In the genomic region with DNA sequence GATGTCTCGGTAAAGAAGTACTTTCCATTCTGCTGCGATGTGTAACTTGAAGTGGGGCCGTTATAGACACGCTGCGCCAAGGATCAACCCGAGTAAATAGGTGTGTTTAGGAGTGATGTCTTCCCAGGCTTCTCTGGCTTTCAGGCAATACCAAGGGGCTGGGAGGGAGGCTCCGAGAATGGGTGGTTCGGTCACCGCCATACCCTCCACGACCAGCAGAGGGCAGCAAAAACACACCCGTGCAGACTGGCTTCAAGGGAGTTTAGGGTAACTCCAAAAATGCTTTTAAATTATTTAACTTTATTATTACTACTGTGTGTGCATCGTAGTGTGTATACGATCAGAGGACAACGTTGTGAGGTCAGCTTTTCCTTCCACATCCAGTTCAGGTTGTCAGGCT, we compare ENCODE assay signal across 9 mouse cellular contexts. TPM values are rescaled to one million over a fixed set of nuclear protein-coding genes. Genes with fewer than 3 reads are reported as not detected.
DNase-seq lines count a peak whose midpoint lies in the region; ATAC-seq and TF ChIP-seq lines count a peak whose summit lies in the region.
"Had no signal": no experiment of that assay in that cellular context is flagged by ENCODE, and none has a peak within 500 bp of the region (broad histone marks: within the 10 kb centered on the region; RNA-seq: fewer than 3 reads in every experiment).

No protein-coding gene starts in this region.

- 0 out of 2 replicates have a peak, but pooled peaks cover 2% of the 10 kb centered on the region for H3K36me3 ChIP-seq in intestine, embryonic 14.5 days (ENCODE audit: control insufficient read depth, insufficient read depth, low read length)
- H3K36me3 ChIP-seq in intestine, embryonic 15.5 days = no peaks in the 10 kb centered on the region
- peaks cover 5% of the 10 kb centered on the region; the same call in 1 of the 2 replicates for H3K36me3 ChIP-seq in limb, embryonic 10.5 days
- H3K36me3 ChIP-seq: stomach, embryonic 15.5 days had no signal

- H3K27me3 ChIP-seq in intestine, embryonic 14.5 days (replicated peaks; ENCODE audit: control insufficient read depth, insufficient read depth, low read length) = no peaks in the 10 kb centered on the region
- H3K27me3 ChIP-seq in intestine, embryonic 15.5 days (replicated peaks) = no peaks in the 10 kb centered on the region
- no peaks in the 10 kb centered on the region for H3K27me3 ChIP-seq in cerebellum, adult 2 months (ENCODE audit: control insufficient read depth, insufficient read depth, low read length)
- H3K27me3 ChIP-seq in limb, embryonic 10.5 days (ENCODE audit: low read depth, poor library complexity, severe bottlenecking) = peaks cover 9% of the 10 kb centered on the region; the same call in 1 of the 2 replicates
- H3K27me3 ChIP-seq: stomach, embryonic 15.5 days had no signal

- peak; percentile 92 for TF ChIP-seq CTCF in cerebellum, adult 2 months (IDR thresholded peaks at IDR 0.05; ENCODE audit: borderline replicate concordance, insufficient read depth, low read depth, low read length)

- H3K9ac ChIP-seq in intestine, embryonic 14.5 days (ENCODE audit: low read length) = no peak overlapping the region
- H3K9ac ChIP-seq in intestine, embryonic 15.5 days = no peak overlapping the region
- H3K9ac ChIP-seq: stomach, embryonic 15.5 days had no signal

- no peaks in the 10 kb centered on the region for H3K9me3 ChIP-seq in intestine, embryonic 14.5 days (ENCODE audit: control insufficient read depth, low read length)
- H3K9me3 ChIP-seq in intestine, embryonic 15.5 days = no peaks in the 10 kb centered on the region
- no peaks in the 10 kb centered on the region for H3K9me3 ChIP-seq in limb, embryonic 10.5 days (replicated peaks)
- H3K9me3 ChIP-seq: stomach, embryonic 15.5 days had no signal

- H3K4me2 ChIP-seq in intestine, embryonic 14.5 days (ENCODE audit: low read length) = no peak overlapping the region
- H3K4me2 ChIP-seq in intestine, embryonic 15.5 days (replicated peaks) = no peak overlapping the region
- H3K4me2 ChIP-seq: stomach, embryonic 15.5 days had no signal

- ATAC-seq in intestine, embryonic 14.5 days (replicated peaks; ENCODE audit: low FRiP score, low TSS enrichment, low read depth) = no peak
- no peak for ATAC-seq in intestine, embryonic 15.5 days

- H3K27ac ChIP-seq in intestine, embryonic 14.5 days (ENCODE audit: low read depth) = no peak overlapping the region
- H3K27ac ChIP-seq in intestine, embryonic 15.5 days = no peak overlapping the region
- H3K27ac ChIP-seq in cerebellum, adult 2 months (ENCODE audit: insufficient read depth, low read length) = no peak overlapping the region
- no peak overlapping the region for H3K27ac ChIP-seq in limb, embryonic 10.5 days
- H3K27ac ChIP-seq: stomach, embryonic 15.5 days had no signal

- DNase-seq in intestine, embryonic 14.5 days (ENCODE audit: low spot score) = peak; percentile 98
- peak; percentile 65 to 85 for DNase-seq in cerebellum, adult 2 months
- peak; percentile 63 to 97 for DNase-seq in frontal cortex, adult 2 months (ENCODE audit: extremely low spot score in 1 of 2, low spot score in 1 of 2)
- DNase-seq in kidney, adult 18-20 months = peak; percentile 88
- DNase-seq in limb, embryonic 10.5 days (ENCODE audit: low spot score) = peak; percentile 93
- peak; percentile 58 to 74 for DNase-seq in monocyte, adult 2 months (ENCODE audit: low read depth in 1 of 2, low spot score in 2 of 2)
- DNase-seq in spleen, postnatal 10 days (ENCODE audit: low spot score in 2 of 2) = peak; percentile 89 to 93

- no peak overlapping the region for H3K4me3 ChIP-seq in intestine, embryonic 14.5 days (ENCODE audit: low read depth, low read length)
- no peak overlapping the region for H3K4me3 ChIP-seq in intestine, embryonic 15.5 days (replicated peaks)
- no peak overlapping the region for H3K4me3 ChIP-seq in cerebellum, adult 2 months (replicated peaks; ENCODE audit: insufficient read depth, low read depth, low read length)
- no peak overlapping the region for H3K4me3 ChIP-seq in limb, embryonic 10.5 days
- H3K4me3 ChIP-seq: stomach, embryonic 15.5 days had no signal

- whole genome bisulfite sequencing in intestine, embryonic 14.5 days = 7% methylated on average over 14 of the region's 14 CpGs
- WGBS in intestine, embryonic 15.5 days = 7% methylated on average over 14 of the region's 14 CpGs
- 9% methylated on average over 14 of the region's 14 CpGs for WGBS in cerebellum, adult 2 months
- WGBS in limb, embryonic 10.5 days = 10% methylated on average over 14 of the region's 14 CpGs

- TF ChIP-seq POLR2A in cerebellum, adult 2 months (IDR thresholded peaks at IDR 0.05; ENCODE audit: borderline replicate concordance, insufficient read depth, low read length) = no peak

- H3K4me1 ChIP-seq in intestine, embryonic 14.5 days (replicated peaks; ENCODE audit: control insufficient read depth, insufficient read depth, low read length) = peaks cover 21% of the 10 kb centered on the region
- peaks cover 33% of the 10 kb centered on the region for H3K4me1 ChIP-seq in intestine, embryonic 15.5 days (replicated peaks)
- no peaks in the 10 kb centered on the region for H3K4me1 ChIP-seq in cerebellum, adult 2 months (ENCODE audit: control insufficient read depth, insufficient read depth, low read length)
- H3K4me1 ChIP-seq in limb, embryonic 10.5 days = peaks cover 44% of the 10 kb centered on the region

RNA-seq across cellular contexts. Expression of gene Ssr1, which starts 24.7 kb away (rescaled TPM):
- polyA plus RNA-seq in intestine, embryonic 14.5 days (2014; fragmentation: Nextera tagmentation; extraction: Ambion mirVana) = 121 and 124 TPM in 2 replicates
- 138 and 145 TPM in 2 replicates for polyA plus RNA-seq in intestine, embryonic 15.5 days (2015; fragmentation: Nextera tagmentation; extraction: Ambion mirVana)
- 27.7 and 29.7 TPM in 2 replicates for polyA plus RNA-seq in cerebellum, adult 2 months (2012; rRNA removed)
- 31.3 and 31.9 TPM in 2 replicates for polyA plus RNA-seq in frontal cortex, adult 2 months (2012; rRNA removed)
- 103 and 114 TPM in 2 replicates for polyA plus RNA-seq in limb, embryonic 10.5 days (2016; fragmentation: Nextera tagmentation; extraction: Ambion mirVana)
